14 mouse cellular contexts compared by ENCODE assay signal in genomic region chr17:44702506-44703298, GRCm38 (mm10).
DNase-seq lines count a peak whose midpoint lies in the region; ATAC-seq and TF ChIP-seq lines count a peak whose summit lies in the region.
"Had no signal": no experiment of that assay in that cellular context is flagged by ENCODE, and none has a peak within 500 bp of the region (broad histone marks: within the 10 kb centered on the region; RNA-seq: fewer than 3 reads in every experiment).

No protein-coding gene starts in this region.

- no peak overlapping the region for H3K4me2 ChIP-seq in hindbrain, postnatal 0 days (ENCODE audit: low read depth, low read length)
- H3K4me2 ChIP-seq: hindbrain, embryonic 14.5 days; kidney, embryonic 15.5 days; midbrain, embryonic 15.5 days had no signal

- H3K27me3 ChIP-seq in hindbrain, postnatal 0 days (ENCODE audit: insufficient read depth, low read length) = no peaks in the 10 kb centered on the region
- H3K27me3 ChIP-seq: kidney, embryonic 15.5 days; midbrain, embryonic 15.5 days had no signal

- no peak for TF ChIP-seq CTCF in hindbrain, postnatal 0 days (IDR thresholded peaks at IDR 0.05; ENCODE audit: low read depth)

- no peaks in the 10 kb centered on the region for H3K36me3 ChIP-seq in hindbrain, postnatal 0 days (ENCODE audit: insufficient read depth, low read length)
- H3K36me3 ChIP-seq: kidney, embryonic 15.5 days; midbrain, embryonic 15.5 days had no signal

- no peak for DNase-seq in frontal cortex, postnatal 25 days (ENCODE audit: low spot score in 2 of 2)
- DNase-seq in ES-CJ7 (ENCODE audit: low read depth, low spot score) = peak; percentile 21
- DNase-seq in induced T-regulatory cell, adult 2 months (ENCODE audit: low read depth) = peak; percentile 80
- peak; percentile 38 for DNase-seq in thymus, postnatal 14 days
- DNase-seq in neural tube, embryonic 10.5 days (ENCODE audit: extremely low spot score, low spot score) = no peak
- no peak for DNase-seq in embryo, embryonic 10 days (ENCODE audit: low spot score)
- no peak for DNase-seq in hindbrain, postnatal 0 days (ENCODE audit: low spot score)
- DNase-seq: cerebellum, adult 11-12 months; gastrocnemius, postnatal 10 days; lung, postnatal 10 days had no signal

- no peak overlapping the region for H3K4me3 ChIP-seq in hindbrain, postnatal 0 days (ENCODE audit: low read length)
- H3K4me3 ChIP-seq: kidney, embryonic 15.5 days; midbrain, embryonic 15.5 days had no signal

- ATAC-seq in frontal cortex, adult (ENCODE audit: low TSS enrichment) = peak; percentile 45
- no peak for ATAC-seq in hindbrain, postnatal 0 days
- ATAC-seq: midbrain, embryonic 15.5 days had no signal

- H3K27ac ChIP-seq in hindbrain, postnatal 0 days = no peak overlapping the region
- H3K27ac ChIP-seq: hindbrain, embryonic 14.5 days; kidney, embryonic 15.5 days; midbrain, embryonic 15.5 days had no signal

- no peaks in the 10 kb centered on the region for H3K9me3 ChIP-seq in hindbrain, postnatal 0 days (ENCODE audit: low read length)
- H3K9me3 ChIP-seq: kidney, embryonic 15.5 days; midbrain, embryonic 15.5 days had no signal

- no peaks in the 10 kb centered on the region for H3K4me1 ChIP-seq in hindbrain, postnatal 0 days (ENCODE audit: insufficient read depth, low read length)
- H3K4me1 ChIP-seq: midbrain, embryonic 15.5 days had no signal

- H3K9ac ChIP-seq in hindbrain, postnatal 0 days (replicated peaks; ENCODE audit: low read length) = no peak overlapping the region
- H3K9ac ChIP-seq: hindbrain, embryonic 14.5 days; kidney, embryonic 15.5 days; midbrain, embryonic 15.5 days had no signal

- WGBS in hindbrain, postnatal 0 days = 57% methylated on average over 14 of the region's 14 CpGs

Comparison
In these comparisons a context has a peak if more than half of its experiments do, and no peak if none do; other contexts are left out.
1. DNase-seq: peak in ES-CJ7 (single experiment), induced T-regulatory cell, adult 2 months (single experiment) and thymus, postnatal 14 days (single experiment); none in frontal cortex, postnatal 25 days (0 of 2), neural tube, embryonic 10.5 days (single experiment), embryo, embryonic 10 days (single experiment) and hindbrain, postnatal 0 days (single experiment).